Mouse (Mus musculus): ENCODE results near the gene Cenpp. TPM values are rescaled to one million over a fixed set of nuclear protein-coding genes. Genes with fewer than 3 reads are reported as not detected.

The Cenpp gene
- polyA plus RNA-seq, 1 experiment from 2014 or later, result 3.8 TPM

GRCm38 (mm10) chr13:49492376-49493368, 159.9 kb downstream of the Cenpp start, which contains the start of gene Tes3-ps:
Gene Tes3-ps (plus strand): TSS chr13:49493318.
- Histone ChIP-seq H3K27me3 (replicated peaks; ENCODE audit: insufficient read depth, low read length) (no peaks in the 10 kb centered on the region), H3K4me1 (ENCODE audit: insufficient read depth, low read depth, low read length) (no peaks in the 10 kb centered on the region), H3K4me3 (ENCODE audit: low read depth, low read length) (no peak within 1 kb of the TSS), H3K4me2 (replicated peaks; ENCODE audit: low read depth, low read length) (no peak within 1 kb of the TSS), H3K9me3 (ENCODE audit: low read length) (no peaks in the 10 kb centered on the region), H3K36me3 (ENCODE audit: insufficient read depth, low read length) (no peaks in the 10 kb centered on the region), H3K27ac (ENCODE audit: low read length) (no peak within 1 kb of the TSS), H3K9ac (replicated peaks; ENCODE audit: low read depth) (no peak within 1 kb of the TSS)
- 61% methylated on average over 6 of the region's 6 CpGs for WGBS
- DNase-seq (ENCODE audit: low spot score) (no peak), ATAC-seq (no peak; the same call in 1 of the 2 replicates)
- TF ChIP-seq CTCF (IDR thresholded peaks at IDR 0.05), result no peak

GRCm38 (mm10) chr13:49485388-49485787, 167.2 kb downstream of the Cenpp start:
- DNase-seq (ENCODE audit: low spot score), result peak; percentile 30
- 59% methylated on average over 5 of the region's 5 CpGs for WGBS

GRCm38 (mm10) chr13:49480551-49480950, 172.0 kb downstream of the Cenpp start:
- no peak overlapping the region for H3K4me3 ChIP-seq (ENCODE audit: low read depth, low read length)
- WGBS, result 39% methylated on average over 5 of the region's 5 CpGs
- ATAC-seq (peak; percentile 57), DNase-seq (ENCODE audit: low spot score) (peak; percentile 69)
- peaks cover 12% of the 10 kb centered on the region; the same call in 1 of the 2 replicates for H3K4me1 ChIP-seq (ENCODE audit: insufficient read depth, low read depth, low read length)
- H3K36me3 ChIP-seq (ENCODE audit: insufficient read depth, low read length), result no peaks in the 10 kb centered on the region
- H3K27ac ChIP-seq (ENCODE audit: low read length), result peak overlapping the region; percentile 87
- no peak overlapping the region for H3K9ac ChIP-seq (replicated peaks; ENCODE audit: low read depth)
- TF ChIP-seq CTCF (IDR thresholded peaks at IDR 0.05), result no peak
- no peak for TF ChIP-seq EP300 (IDR thresholded peaks at IDR 0.05)
- no peaks in the 10 kb centered on the region for H3K9me3 ChIP-seq (ENCODE audit: low read length)
- no peaks in the 10 kb centered on the region for H3K27me3 ChIP-seq (replicated peaks; ENCODE audit: insufficient read depth, low read length)
- no peak overlapping the region for H3K4me2 ChIP-seq (replicated peaks; ENCODE audit: low read depth, low read length)

More at GRCm38 (mm10) chr13:49485388-49485787, 167.2 kb downstream of the Cenpp start:
- Histone ChIP-seq H3K4me3 (ENCODE audit: low read depth, low read length) (no peak overlapping the region), H3K9ac (replicated peaks; ENCODE audit: low read depth) (no peak overlapping the region), H3K9me3 (ENCODE audit: low read length) (no peaks in the 10 kb centered on the region), H3K27ac (ENCODE audit: low read length) (0 out of 2 replicates have a peak overlapping the region, but pooled peaks have one; percentile 7), H3K27me3 (replicated peaks; ENCODE audit: insufficient read depth, low read length) (no peaks in the 10 kb centered on the region), H3K4me1 (ENCODE audit: insufficient read depth, low read depth, low read length) (0 out of 2 replicates have a peak, but pooled peaks cover 5% of the 10 kb centered on the region), H3K36me3 (ENCODE audit: insufficient read depth, low read length) (no peaks in the 10 kb centered on the region), H3K4me2 (replicated peaks; ENCODE audit: low read depth, low read length) (no peak overlapping the region)
- TF ChIP-seq CTCF (IDR thresholded peaks at IDR 0.05) (no peak), EP300 (IDR thresholded peaks at IDR 0.05) (no peak)
- ATAC-seq, result peak; percentile 57; the same call in 1 of the 2 replicates

- peak; percentile 99 for ATAC-seq
- Histone ChIP-seq H3K4me2 (replicated peaks; ENCODE audit: low read depth, low read length) (no peak overlapping the region), H3K36me3 (ENCODE audit: insufficient read depth, low read length) (no peaks in the 10 kb centered on the region)
Observed at GRCm38 (mm10) chr13:49480057-49480456, 172.5 kb downstream of the Cenpp start.

GRCm38 (mm10) chr13:49479399-49479798, 173.2 kb downstream of the Cenpp start:
- H3K4me3 ChIP-seq (ENCODE audit: low read depth, low read length), result no peak overlapping the region
- H3K27ac ChIP-seq (ENCODE audit: low read length), result peak overlapping the region; percentile 74
- H3K36me3 ChIP-seq (ENCODE audit: insufficient read depth, low read length), result no peaks in the 10 kb centered on the region
- H3K9me3 ChIP-seq (ENCODE audit: low read length), result no peaks in the 10 kb centered on the region
- no peaks in the 10 kb centered on the region for H3K27me3 ChIP-seq (replicated peaks; ENCODE audit: insufficient read depth, low read length)
- no peak overlapping the region for H3K9ac ChIP-seq (replicated peaks; ENCODE audit: low read depth)
- peaks cover 12% of the 10 kb centered on the region; the same call in 1 of the 2 replicates for H3K4me1 ChIP-seq (ENCODE audit: insufficient read depth, low read depth, low read length)
- no peak overlapping the region for H3K4me2 ChIP-seq (replicated peaks; ENCODE audit: low read depth, low read length)
- TF ChIP-seq EP300 (IDR thresholded peaks at IDR 0.05), result peak; percentile 61; the same call in 1 of the 2 replicates
- no peak for TF ChIP-seq CTCF (IDR thresholded peaks at IDR 0.05)
- 46% methylated on average over 4 of the region's 4 CpGs for WGBS
- ATAC-seq (peak; percentile 60), DNase-seq (ENCODE audit: low spot score) (peak; percentile 66)

More at GRCm38 (mm10) chr13:49480057-49480456, 172.5 kb downstream of the Cenpp start:
- 16% methylated on average over 2 of the region's 2 CpGs for WGBS
- DNase-seq (ENCODE audit: low spot score), result peak; percentile 98
- peak; percentile 94 for TF ChIP-seq EP300 (IDR thresholded peaks at IDR 0.05)
- no peak for TF ChIP-seq CTCF (IDR thresholded peaks at IDR 0.05)
- peak overlapping the region; percentile 87; the same call in 1 of the 2 replicates for H3K27ac ChIP-seq (ENCODE audit: low read length)
- H3K4me1 ChIP-seq (ENCODE audit: insufficient read depth, low read depth, low read length), result peaks cover 12% of the 10 kb centered on the region; the same call in 1 of the 2 replicates
- no peak overlapping the region for H3K9ac ChIP-seq (replicated peaks; ENCODE audit: low read depth)
- no peak overlapping the region for H3K4me3 ChIP-seq (ENCODE audit: low read depth, low read length)
- H3K9me3 ChIP-seq (ENCODE audit: low read length), result no peaks in the 10 kb centered on the region
- no peaks in the 10 kb centered on the region for H3K27me3 ChIP-seq (replicated peaks; ENCODE audit: insufficient read depth, low read length)

- H3K27ac ChIP-seq (ENCODE audit: low read length), result peak overlapping the region; percentile 74
- TF ChIP-seq CTCF (IDR thresholded peaks at IDR 0.05) (no peak), EP300 (IDR thresholded peaks at IDR 0.05) (no peak)
Observed at GRCm38 (mm10) chr13:49478851-49479374, 173.7 kb downstream of the Cenpp start.

More at GRCm38 (mm10) chr13:49478851-49479374, 173.7 kb downstream of the Cenpp start:
- WGBS, result 69% methylated on average over 6 of the region's 6 CpGs
- ATAC-seq, result no peak
- H3K9me3 ChIP-seq (ENCODE audit: low read length), result no peaks in the 10 kb centered on the region
- DNase-seq (ENCODE audit: low spot score), result no peak
- H3K27me3 ChIP-seq (replicated peaks; ENCODE audit: insufficient read depth, low read length), result no peaks in the 10 kb centered on the region
- H3K9ac ChIP-seq (replicated peaks; ENCODE audit: low read depth), result no peak overlapping the region
- peaks cover 12% of the 10 kb centered on the region; the same call in 1 of the 2 replicates for H3K4me1 ChIP-seq (ENCODE audit: insufficient read depth, low read depth, low read length)
- H3K4me3 ChIP-seq (ENCODE audit: low read depth, low read length), result no peak overlapping the region
- H3K4me2 ChIP-seq (replicated peaks; ENCODE audit: low read depth, low read length), result no peak overlapping the region
- H3K36me3 ChIP-seq (ENCODE audit: insufficient read depth, low read length), result no peaks in the 10 kb centered on the region

Data from lung, postnatal 0 days (tissue).